Mouse (Mus musculus) intestine, embryonic 14.5 days (tissue): ENCODE measurements around the gene Rnase1. TPM values are rescaled to one million over a fixed set of nuclear protein-coding genes. Genes with fewer than 3 reads are reported as not detected.
"Not testable (repeated sequence)": the region's sequence is repeated elsewhere in the genome, so short reads cannot be mapped to it uniquely, and the experiment has no call there.

Experiments
- ATAC-seq: fragments of 200-750 bp; cut with Nextera tagmentation; replicated peaks from 2 replicates; pipeline ENCODE4 v1.8.0; 2017; ENCODE audit warnings: low read depth, moderate number of reproducible peaks, moderate TSS enrichment, moderate library complexity; ENCODE audit not compliant: low FRiP score, low TSS enrichment
- DNase-seq: peaks from one replicate; pipeline ENCODE4 v3.0.0-alpha.2; 2018; ENCODE audit warnings: low spot score
- H3K27ac ChIP-seq: fragments of 300-500 bp; sonication (generic); 2 replicates; pipeline ENCODE4 v1.5.1; 2014; ENCODE audit warnings: low read depth, mild to moderate bottlenecking, control low read depth
- H3K27me3 ChIP-seq: fragments of 300-500 bp; sonication (generic); replicated peaks from 2 replicates; pipeline ENCODE4 v1.6.1; 2014; ENCODE audit warnings: low read length, control low read depth; ENCODE audit not compliant: control insufficient read depth, insufficient read depth
- H3K36me3 ChIP-seq: fragments of 300-500 bp; sonication (generic); 2 replicates; pipeline ENCODE4 v1.6.1; 2014; ENCODE audit warnings: low read length, control low read depth; ENCODE audit not compliant: control insufficient read depth, insufficient read depth
- H3K4me1 ChIP-seq: fragments of 300-500 bp; sonication (generic); replicated peaks from 2 replicates; pipeline ENCODE4 v1.6.1; 2014; ENCODE audit warnings: low read length, control low read depth, mixed read lengths; ENCODE audit not compliant: control insufficient read depth, insufficient read depth
- H3K4me2 ChIP-seq: fragments of 300-500 bp; sonication (generic); 2 replicates; pipeline ENCODE4 v1.6.1; 2014; ENCODE audit warnings: low read length
- H3K4me3 ChIP-seq: fragments of 300-500 bp; sonication (generic); 2 replicates; pipeline ENCODE4 v1.5.1; 2014; ENCODE audit warnings: low read depth, low read length, control low read depth, mixed read lengths
- H3K9ac ChIP-seq: fragments of 300-500 bp; sonication (generic); 2 replicates; pipeline ENCODE4 v1.6.1; 2014; ENCODE audit warnings: mild to moderate bottlenecking, low read length
- H3K9me3 ChIP-seq: fragments of 300-500 bp; sonication (generic); 2 replicates; pipeline ENCODE4 v1.6.1; 2016; ENCODE audit warnings: low read length, control low read depth; ENCODE audit not compliant: control insufficient read depth
- WGBS: fragments of 180-500 bp; shearing (Covaris S2); extraction: QIAGEN DNeasy Blood & Tissue Kit; methylation state at CpG from one replicate; pipeline ENCODE4 v1.1.7; 2014; 5-methylcytosine and 5-hydroxymethylcytosine counted together
- polyA plus RNA-seq: library from polyadenylated mRNA; unstranded; fragments of >200 nt; fragmentation: Nextera tagmentation; extraction: Ambion mirVana; gene quantifications from 2 replicates; pipeline ENCODE4 v1.2.1, GENCODE M21; 2014

Gene Rnase1
- polyA plus RNA-seq, 1 experiment from 2014 or later = 4.0 TPM

DNA sequence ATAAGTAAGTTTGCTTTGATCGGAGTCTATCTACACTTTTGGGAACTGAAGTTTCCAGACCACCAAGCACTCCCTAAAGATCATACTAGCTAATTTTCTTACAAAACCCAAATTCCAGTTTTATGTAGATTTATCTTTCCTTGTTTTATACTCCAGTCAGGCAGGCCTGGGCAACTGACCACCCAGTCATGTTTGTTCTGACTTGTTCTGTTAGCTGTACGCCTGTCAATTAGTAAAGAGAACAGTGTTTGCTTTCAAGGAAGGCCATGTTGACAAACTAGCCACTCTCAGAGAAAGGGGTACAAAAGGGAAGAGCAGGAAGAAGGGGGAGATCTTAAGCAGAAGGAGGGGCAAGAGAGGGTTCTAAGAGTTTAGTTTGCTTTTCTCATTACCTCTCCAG, 42.2 kb downstream of the Rnase1 start:
- 80% methylated on average over 2 of the region's 2 CpGs for WGBS
- H3K27me3 ChIP-seq = no peaks in the 10 kb centered on the region

DNA sequence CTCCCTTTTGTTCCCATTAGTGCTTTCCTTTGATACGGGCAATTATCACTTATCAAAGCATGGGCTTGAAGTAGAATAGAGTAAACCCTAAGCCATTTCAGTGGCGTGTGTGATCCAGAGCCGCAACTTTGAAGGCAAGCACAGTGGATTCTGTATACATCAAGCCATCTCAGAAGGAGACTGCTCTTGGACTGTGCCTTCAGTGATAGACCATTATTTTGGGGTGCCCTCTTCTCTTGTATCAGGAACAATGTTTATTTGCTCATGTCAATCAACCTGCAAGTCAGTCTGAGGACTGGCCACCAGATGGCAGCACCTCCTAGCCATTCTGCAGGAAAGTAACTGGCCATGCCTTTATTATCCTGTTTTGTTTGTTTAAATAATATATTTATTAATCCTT, 43.4 kb downstream of the Rnase1 start:
- Histone ChIP-seq H3K9ac (no peak overlapping the region), H3K27me3 (no peaks in the 10 kb centered on the region), H3K27ac (no peak overlapping the region), H3K9me3 (no peaks in the 10 kb centered on the region), H3K4me1 (no peaks in the 10 kb centered on the region), H3K36me3 (peaks cover 9% of the 10 kb centered on the region; the same call in 1 of the 2 replicates), H3K4me3 (no peak overlapping the region), H3K4me2 (no peak overlapping the region)
- peak; percentile 84 for DNase-seq
- no peak for ATAC-seq
- 65% methylated on average over 3 of the region's 3 CpGs for WGBS

More for the DNA sequence above, 42.2 kb downstream of the Rnase1 start:
- ATAC-seq (no peak), DNase-seq (no peak)
- Histone ChIP-seq H3K4me2 (no peak overlapping the region), H3K4me1 (no peaks in the 10 kb centered on the region), H3K4me3 (no peak overlapping the region), H3K27ac (no peak overlapping the region), H3K9me3 (no peaks in the 10 kb centered on the region), H3K36me3 (peaks cover 9% of the 10 kb centered on the region; the same call in 1 of the 2 replicates), H3K9ac (no peak overlapping the region)

DNA sequence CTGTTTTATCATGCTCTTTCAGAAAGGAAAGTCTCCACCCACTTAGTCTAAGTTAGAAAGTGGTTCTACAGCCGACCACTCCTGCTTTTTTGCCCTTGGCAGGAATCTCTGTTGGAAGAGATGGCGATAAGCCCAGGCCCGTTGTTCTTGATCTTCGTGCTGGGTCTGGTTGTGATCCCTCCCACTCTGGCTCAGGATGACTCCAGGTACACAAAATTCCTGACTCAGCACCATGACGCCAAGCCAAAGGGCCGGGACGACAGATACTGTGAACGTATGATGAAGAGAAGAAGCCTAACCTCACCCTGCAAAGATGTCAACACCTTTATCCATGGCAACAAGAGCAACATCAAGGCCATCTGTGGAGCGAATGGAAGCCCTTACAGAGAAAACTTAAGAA, 45.3 kb downstream of the Rnase1 start:
- ATAC-seq (no peak), DNase-seq (no peak)
- Histone ChIP-seq H3K4me3 (no peak overlapping the region), H3K36me3 (peaks cover 9% of the 10 kb centered on the region; the same call in 1 of the 2 replicates), H3K4me1 (no peaks in the 10 kb centered on the region), H3K27ac (no peak overlapping the region), H3K4me2 (no peak overlapping the region), H3K27me3 (no peaks in the 10 kb centered on the region), H3K9ac (no peak overlapping the region), H3K9me3 (no peaks in the 10 kb centered on the region)
- WGBS = 75% methylated on average over 9 of the region's 9 CpGs

DNA sequence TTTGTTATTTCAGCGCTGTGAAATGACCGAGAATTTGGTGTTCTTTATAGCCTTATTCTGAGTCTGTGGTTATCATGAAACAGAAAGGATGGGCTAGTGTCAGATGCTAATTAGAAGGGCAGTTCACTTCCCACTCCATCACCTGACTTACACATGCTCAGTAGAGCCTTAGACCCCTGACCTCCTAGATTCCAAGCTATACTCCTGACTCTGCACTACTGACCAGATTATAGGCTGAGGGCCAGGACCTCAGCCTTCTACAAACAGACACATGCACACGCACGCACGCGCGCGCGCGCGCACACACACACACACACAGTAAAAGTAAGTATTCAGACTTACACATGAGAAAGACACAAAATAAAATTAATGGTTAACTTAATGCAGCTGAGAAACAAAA, 47.7 kb downstream of the Rnase1 start:
- H3K4me2 ChIP-seq = no peak overlapping the region
- no peaks in the 10 kb centered on the region for H3K27me3 ChIP-seq
- no peaks in the 10 kb centered on the region; the same call in 1 of the 2 replicates for H3K4me1 ChIP-seq
- H3K27ac ChIP-seq = no peak overlapping the region
- DNase-seq = no peak
- no peak overlapping the region for H3K9ac ChIP-seq
- no peaks in the 10 kb centered on the region for H3K36me3 ChIP-seq
- no peak overlapping the region for H3K4me3 ChIP-seq
- H3K9me3 ChIP-seq = no peaks in the 10 kb centered on the region
- no peak for ATAC-seq
- WGBS = 95% methylated on average over 11 of the region's 11 CpGs

DNA sequence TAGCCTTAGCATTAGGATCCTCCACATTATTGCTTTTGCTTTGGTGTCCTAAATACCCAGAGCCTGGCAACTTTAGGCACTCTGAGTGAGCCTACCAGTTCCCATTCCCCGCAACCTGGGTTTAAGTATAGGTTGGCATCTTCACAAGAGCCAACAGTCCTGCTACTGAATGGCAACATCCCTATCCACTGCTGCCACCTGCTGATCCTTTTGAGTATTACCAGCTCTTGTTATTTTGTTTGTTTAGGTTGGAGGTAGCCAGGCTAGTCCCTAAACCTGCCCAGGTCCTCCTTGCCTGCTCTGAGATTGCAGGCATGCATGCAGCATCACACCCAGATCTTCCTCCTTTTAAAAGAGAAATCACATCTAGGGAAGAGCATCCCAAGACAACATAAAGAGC, 48.3 kb downstream of the Rnase1 start:
- not testable (repeated sequence) for H3K4me3 ChIP-seq, H3K4me2 ChIP-seq, H3K36me3 ChIP-seq, H3K27ac ChIP-seq, H3K9me3 ChIP-seq, H3K27me3 ChIP-seq, ATAC-seq, H3K4me1 ChIP-seq, H3K9ac ChIP-seq
- peak; percentile 77 for DNase-seq
- 26% methylated on average over 1 of the region's 1 CpGs for WGBS

DNA sequence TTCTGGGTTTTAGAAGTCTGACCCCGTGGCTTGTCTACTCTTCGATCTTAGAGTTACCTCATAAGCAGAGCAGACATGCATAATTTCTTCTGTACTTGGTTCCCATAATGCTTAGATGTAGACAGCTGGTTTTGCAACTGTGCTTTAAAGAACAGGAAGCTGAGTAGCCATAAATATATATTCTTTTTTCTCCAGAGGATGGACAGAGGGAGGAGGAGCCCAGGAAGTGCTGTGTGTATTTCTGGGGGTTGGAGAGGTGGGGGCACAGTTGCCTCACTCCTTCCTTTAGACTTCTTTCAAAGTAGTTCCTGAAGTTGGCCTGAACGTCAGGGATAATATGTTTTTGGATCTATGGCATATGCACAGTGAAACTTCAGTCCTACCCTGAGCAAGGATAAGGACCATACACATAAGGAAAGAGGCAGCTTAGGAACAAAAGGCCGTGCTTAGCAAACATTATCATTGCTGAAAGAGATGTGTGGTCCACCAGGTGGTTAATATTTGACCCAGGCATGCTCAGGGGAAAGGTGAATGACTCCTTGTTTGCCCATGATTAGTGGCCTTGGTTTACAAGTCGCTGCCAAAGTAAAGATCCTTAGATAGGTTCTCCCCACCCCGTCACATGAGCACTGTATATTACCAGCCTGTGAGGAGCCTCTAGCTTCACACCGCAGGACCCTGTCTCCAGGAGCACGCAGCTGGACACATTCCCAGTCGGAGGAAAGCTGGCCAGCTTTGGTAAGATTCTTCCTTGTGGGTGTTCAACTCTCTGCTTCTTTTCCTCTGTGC, 50.7 kb downstream of the Rnase1 start:
- H3K9me3 ChIP-seq = no peaks in the 10 kb centered on the region
- WGBS = 34% methylated on average over 9 of the region's 9 CpGs
- no peak overlapping the region for H3K9ac ChIP-seq
- peak overlapping the region; percentile 61 for H3K27ac ChIP-seq
- no peaks in the 10 kb centered on the region for H3K36me3 ChIP-seq
- no peaks in the 10 kb centered on the region for H3K27me3 ChIP-seq
- DNase-seq (no peak), ATAC-seq (peak; percentile 83)
- peaks cover 2% of the 10 kb centered on the region; the same call in 1 of the 2 replicates for H3K4me1 ChIP-seq
- H3K4me3 ChIP-seq = peak overlapping the region; percentile 22
- H3K4me2 ChIP-seq = peak overlapping the region; percentile 37

Other genes with a start within 250 kb of the Rnase1 start
- 0.11 and 0.16 TPM in 2 replicates for gene Klhl33, start 249.3 kb downstream of the Rnase1 start, polyA plus RNA-seq
- 140 and 169 TPM in 2 replicates for gene Osgep, start 221.9 kb downstream of the Rnase1 start, polyA plus RNA-seq
- 291 and 302 TPM in 2 replicates for gene Apex1, start 221.8 kb downstream of the Rnase1 start, polyA plus RNA-seq
- 55.8 and 56.9 TPM in 2 replicates for gene Pip4p1, start 215.9 kb downstream of the Rnase1 start, polyA plus RNA-seq
- 75.2 TPM in 2 replicates for gene Pnp, start 215.7 kb downstream of the Rnase1 start, polyA plus RNA-seq
- not detected in 2 replicates for gene Gm49342, start 202.3 kb downstream of the Rnase1 start, polyA plus RNA-seq
- gene Pnp2, start 190.8 kb downstream of the Rnase1 start, polyA plus RNA-seq = 0.93 and 1.1 TPM in 2 replicates
- gene Rnase10, start 139.0 kb downstream of the Rnase1 start, polyA plus RNA-seq = 0.15 and 0.27 TPM in 2 replicates
- gene Rnase9, start 104.9 kb downstream of the Rnase1 start, polyA plus RNA-seq = not detected in 2 replicates
- gene Rnase11, start 96.6 kb downstream of the Rnase1 start, polyA plus RNA-seq = not detected in 2 replicates
- gene Rnase12, start 89.1 kb downstream of the Rnase1 start, polyA plus RNA-seq = 0.47 and 0.97 TPM in 2 replicates
- not detected in 2 replicates for gene Olfr750, start 72.3 kb downstream of the Rnase1 start, polyA plus RNA-seq
- 142 and 151 TPM in 2 replicates for gene Rnase4, start 55.7 kb downstream of the Rnase1 start, polyA plus RNA-seq
- gene Ang, start 55.6 kb downstream of the Rnase1 start, polyA plus RNA-seq = 34.0 and 38.6 TPM in 2 replicates
- gene Eddm3b, start 32.4 kb downstream of the Rnase1 start, polyA plus RNA-seq = 0.12 TPM in 1 of 2 replicates, not detected in the other
- gene Rnase6, start 22.9 kb downstream of the Rnase1 start, polyA plus RNA-seq = 0.91 and 2.1 TPM in 2 replicates
- gene Rnase2b, start 15.5 kb upstream of the Rnase1 start, polyA plus RNA-seq = not detected in 2 replicates
- gene Ang2, start 52.4 kb upstream of the Rnase1 start, polyA plus RNA-seq = not detected in 2 replicates
- not detected in 2 replicates for gene Ear14, start 56.6 kb upstream of the Rnase1 start, polyA plus RNA-seq
- not detected in 2 replicates for gene Rnase2a, start 109.3 kb upstream of the Rnase1 start, polyA plus RNA-seq
- gene Gm7247, start 215.0 kb upstream of the Rnase1 start, polyA plus RNA-seq = not detected in 2 replicates